Mouse (Mus musculus) left cerebral cortex, postnatal 25 days (tissue): ENCODE data around the gene Acot11. TPM values are rescaled to one million over a fixed set of nuclear protein-coding genes. Genes with fewer than 3 reads are reported as not detected.
"Not testable (repeated sequence)": the region's sequence is repeated elsewhere in the genome, so short reads cannot be mapped to it uniquely, and the experiment has no call there.

Experiments used
- DNase-seq, 2 experiments: peaks; one replicate each; pipeline ENCODE4 v3.0.0; 2022; ENCODE audit warnings: low spot score in 2 of 2, mixed read lengths in 1 of 2
- intact Hi-C: fragments of 180-260 bp; cut with DNase I; formaldehyde crosslinking; loops from one replicate; pipeline ENCODE4 v1.15.1; 2025
- total RNA-seq, 2 experiments: library from RNA; stranded (reverse); gene quantifications; 2 replicates each; pipeline ENCODE4 v1.2.3; 2021

Acot11 gene
- total RNA-seq, 2 experiments from 2014 or later = 39.1 to 53.0 TPM

DNA sequence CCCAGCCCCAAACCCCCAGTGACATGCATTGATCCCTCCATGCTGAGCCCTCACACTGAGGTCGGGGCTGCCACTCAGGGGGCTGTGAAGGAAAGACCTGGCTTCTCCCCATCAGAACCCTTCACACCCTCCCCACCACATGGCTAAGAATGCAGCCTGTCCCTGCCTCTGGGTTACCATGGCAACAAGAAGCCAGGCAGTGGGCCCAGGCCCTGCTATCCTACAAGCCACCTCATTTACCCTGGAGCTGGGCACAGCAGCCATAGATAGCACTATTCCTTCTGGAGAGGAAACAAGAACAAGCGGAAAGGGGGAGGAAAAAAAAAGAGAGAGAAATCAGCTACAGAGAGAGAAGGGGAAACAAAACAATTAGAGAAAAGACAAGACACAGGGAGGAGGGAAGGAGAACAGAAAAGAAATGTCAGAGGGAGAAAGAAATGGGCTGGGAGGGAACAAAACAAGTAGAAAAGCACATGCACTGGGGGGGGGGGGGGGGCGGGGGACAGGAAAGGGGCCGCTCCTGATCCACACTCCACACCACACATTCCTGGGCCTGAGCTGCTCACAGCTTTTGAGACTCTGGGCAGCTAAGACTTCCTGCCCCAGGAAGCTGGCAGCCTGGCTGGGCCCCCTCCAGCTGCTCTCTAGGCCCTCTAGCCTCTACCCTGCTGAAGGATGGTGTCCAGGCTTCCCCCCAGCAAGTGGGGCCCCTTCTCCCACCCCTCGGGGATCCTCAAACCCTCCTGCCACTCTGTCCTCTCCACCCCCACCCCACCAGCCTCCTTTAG lies 18.9 kb downstream of the Acot11 start:
- peak; percentile 72 to 92 for DNase-seq
- intact Hi-C loops = no loop called here

DNA sequence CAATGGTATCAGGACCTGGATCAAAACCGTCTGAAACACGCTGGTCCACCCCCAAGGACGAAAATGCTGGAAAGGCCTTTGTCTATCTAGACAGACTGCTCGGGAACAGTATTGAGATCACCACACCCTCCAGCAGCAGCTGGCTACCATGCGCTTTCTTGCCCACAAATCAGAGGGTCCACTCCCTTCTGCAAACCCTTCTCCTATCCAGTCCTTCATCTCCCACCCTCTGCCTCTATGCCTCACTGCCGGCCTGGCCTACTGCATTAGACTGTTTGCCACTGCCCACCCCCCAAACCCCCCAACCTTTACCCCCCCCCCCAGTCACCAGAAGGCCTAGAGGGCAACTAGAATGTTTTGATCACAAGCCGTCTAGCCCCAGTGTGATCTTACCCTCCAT lies 19.5 kb downstream of the Acot11 start:
- intact Hi-C loops = no loop called here

DNA sequence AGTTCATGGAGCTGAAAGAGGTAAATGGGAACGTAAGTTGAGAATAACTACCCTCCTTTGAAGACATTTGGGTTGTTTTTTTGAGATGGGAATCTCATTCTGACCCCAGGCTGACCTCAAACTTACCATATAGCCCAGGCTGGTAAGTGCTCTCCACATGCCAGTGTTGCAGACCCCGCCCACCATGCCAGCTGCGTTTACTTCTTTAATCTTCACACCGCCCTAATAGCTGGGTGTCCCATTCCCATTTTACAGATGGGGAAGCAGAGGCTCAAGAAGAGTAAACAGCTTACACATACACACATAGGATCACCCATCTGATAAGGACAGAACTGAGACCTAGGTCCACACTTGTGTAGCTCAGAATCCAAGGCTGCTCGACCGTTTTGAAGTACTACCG lies 20.0 kb downstream of the Acot11 start:
- no peak for DNase-seq
- intact Hi-C loops = no loop called here

More for the DNA sequence above, 19.5 kb downstream of the Acot11 start:
- no peak for DNase-seq

DNA sequence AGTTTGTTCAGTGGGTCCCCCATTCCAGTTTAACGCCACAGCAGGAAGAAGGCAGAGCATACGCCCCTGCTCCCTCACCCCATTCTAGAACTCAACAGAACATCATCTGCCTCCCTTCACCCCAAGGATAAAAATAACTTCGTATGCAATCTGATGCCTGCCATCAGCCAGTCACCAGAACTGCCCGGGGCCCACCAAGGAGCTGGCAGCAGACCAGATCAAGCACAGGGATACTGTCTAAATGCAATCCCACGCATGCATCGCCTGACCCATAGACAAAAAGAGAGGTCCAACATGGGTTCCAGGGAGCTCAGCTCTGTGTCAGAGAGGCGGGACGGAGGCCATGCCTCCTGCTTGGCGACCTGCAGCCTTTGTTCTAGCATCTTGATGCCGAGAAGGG lies 21.7 kb downstream of the Acot11 start:
- intact Hi-C loops = no loop called here
- DNase-seq = no peak

DNA sequence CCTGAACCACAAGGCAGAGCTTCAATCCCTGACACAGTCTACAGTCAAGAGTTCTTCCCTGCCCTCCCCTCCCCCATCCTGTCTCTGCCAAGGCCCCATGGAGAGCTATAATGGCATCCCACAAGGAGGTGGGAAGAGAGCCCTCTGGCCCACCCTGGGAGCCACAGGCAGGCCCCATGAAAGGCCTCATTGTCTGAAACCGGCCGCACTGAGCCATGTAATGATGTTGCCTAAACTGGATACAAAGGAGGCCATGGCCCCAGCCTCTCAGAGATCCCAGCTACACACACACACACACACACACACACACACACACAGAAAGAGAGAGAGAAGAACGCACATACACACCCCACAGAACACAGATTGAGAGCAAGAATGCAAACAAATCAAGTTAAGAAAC lies 24.8 kb downstream of the Acot11 start:
- DNase-seq = peak in 1 of 2 experiments; percentile 28
- intact Hi-C loops = no loop called here

DNA sequence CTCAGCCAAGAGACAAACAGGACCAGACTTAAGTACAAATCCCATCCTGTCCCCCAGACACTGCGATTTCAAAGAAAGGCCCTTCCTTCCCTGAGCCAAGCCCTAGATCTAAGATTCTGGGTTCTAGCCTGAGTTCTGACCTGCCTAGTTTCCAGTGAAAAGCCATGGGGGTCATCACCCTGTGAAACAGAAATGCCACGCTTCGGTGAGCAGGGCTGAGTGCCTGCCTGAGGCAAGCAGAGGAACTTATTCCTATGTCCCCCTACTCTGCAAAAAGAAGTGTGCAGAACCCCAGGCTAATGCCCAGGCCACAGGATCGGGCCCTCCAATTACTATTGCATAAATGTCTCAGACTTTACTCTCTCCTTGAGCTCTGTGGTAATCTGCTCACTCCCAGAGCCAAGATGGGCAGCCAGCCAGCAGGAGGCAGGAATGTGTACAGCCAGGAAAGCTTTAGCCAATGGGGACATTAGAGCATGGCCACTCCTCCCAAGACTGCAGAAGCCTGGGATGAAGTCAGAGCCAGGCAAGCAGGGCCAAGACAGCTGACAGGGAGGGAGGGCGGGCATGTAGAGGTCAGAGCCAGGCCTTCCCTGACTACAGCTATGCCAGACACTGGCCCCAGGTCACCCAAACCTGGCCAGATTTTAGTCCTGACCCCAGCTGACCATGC lies 26.5 kb downstream of the Acot11 start:
- DNase-seq = peak; percentile 81 to 93
- intact Hi-C loops = no loop called here

DNA sequence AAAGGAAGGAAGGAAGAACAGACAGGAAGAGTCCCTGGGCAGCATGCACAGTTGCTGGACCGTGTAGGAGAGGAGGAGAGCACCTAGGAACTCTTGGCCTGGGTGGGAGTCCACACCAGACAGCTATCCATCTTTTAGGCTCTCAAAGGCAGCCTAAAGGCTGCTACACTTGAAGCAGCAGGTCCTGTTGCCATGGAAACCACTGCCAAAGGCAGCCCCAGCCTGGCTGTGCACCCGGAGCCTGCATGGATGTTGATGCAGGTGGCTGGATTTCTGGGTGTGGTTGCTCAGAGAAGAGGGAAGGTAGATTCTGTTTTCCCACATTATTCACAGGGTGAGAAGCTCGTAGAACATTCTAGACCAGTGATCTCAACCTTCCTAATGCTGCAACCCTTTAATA lies 27.8 kb downstream of the Acot11 start:
- DNase-seq = peak; percentile 76 to 85
- intact Hi-C loops = no loop called here

DNA sequence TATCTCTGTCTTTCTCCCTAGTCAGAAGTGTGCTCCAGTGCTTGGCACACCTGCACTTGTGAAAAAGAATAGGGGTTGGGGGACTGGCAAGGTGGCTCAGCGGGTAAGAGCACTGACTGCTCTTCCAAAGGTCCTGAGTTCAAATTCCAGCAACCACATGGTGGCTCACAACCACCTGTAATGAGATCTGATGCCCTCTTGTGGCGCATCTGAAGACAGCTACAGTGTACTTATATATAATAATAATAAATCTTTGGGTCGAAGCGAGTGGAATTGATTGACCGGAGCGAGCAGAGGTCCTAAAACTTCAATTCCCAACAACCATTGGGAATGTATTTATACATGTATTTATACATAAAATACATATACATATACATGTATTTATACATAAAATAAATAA lies 29.0 kb downstream of the Acot11 start:
- DNase-seq, intact Hi-C loops: not testable (repeated sequence)

DNA sequence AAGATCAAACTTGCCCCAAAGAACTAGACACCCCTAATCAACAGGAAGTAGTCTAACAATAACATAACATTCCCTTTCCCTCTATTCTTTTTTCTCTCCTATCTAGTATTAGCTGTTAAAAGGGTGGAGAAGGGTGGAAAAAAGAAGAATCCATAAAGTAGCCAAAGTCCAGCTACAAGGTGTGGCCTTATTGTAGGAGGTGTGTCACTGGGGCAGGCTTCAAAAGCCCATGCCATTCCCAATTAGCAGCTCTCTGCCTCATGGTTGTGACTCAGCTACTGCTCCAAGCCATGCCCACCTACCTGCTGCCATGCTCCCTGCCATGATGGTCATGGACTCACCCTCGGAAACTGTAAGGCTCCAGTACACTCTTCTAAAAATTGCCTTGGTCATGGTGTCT lies 32.2 kb downstream of the Acot11 start:
- intact Hi-C loops = no loop called here
- DNase-seq = no peak

DNA sequence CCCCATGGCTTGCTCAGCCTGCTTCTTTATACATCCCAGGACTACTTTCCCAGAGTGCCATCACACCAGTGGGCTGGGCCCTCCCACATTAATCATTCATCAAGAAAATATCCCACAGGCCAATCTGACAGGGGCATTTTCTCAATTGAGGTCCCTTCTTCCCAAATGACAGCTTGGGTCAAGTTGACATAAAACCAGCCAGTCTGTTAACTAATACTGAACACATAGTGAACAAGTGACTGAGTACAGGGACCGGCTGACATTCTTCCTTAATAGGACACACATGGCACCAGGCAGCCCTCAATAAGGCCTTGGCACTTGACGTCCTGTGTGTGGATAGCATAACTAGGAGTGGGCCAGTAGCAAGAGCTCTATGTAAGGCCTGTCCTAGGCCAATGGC lies 35.5 kb downstream of the Acot11 start:
- no peak for DNase-seq
- intact Hi-C loops = no loop called here

DNA sequence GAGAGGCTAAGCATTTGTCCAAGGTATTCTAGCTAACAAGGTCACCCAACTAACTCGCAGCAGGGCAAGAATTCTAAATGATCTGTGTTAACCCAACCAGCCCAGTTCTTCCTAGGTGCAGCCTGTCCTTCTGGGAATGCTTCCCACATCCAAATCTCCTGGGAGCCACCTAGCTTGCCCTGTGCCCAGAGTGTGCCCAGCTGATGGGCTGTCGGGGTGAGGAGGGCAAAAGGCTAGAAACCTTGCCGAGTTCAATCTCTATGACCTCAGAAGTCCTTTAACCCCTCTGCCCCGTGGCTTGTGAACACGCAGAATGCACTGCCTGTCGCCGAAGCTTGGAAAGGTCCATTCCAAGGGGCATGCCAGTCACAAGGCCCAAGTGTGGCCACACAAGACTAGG lies 40.6 kb downstream of the Acot11 start:
- no peak for DNase-seq
- intact Hi-C loops = no loop called here

DNA sequence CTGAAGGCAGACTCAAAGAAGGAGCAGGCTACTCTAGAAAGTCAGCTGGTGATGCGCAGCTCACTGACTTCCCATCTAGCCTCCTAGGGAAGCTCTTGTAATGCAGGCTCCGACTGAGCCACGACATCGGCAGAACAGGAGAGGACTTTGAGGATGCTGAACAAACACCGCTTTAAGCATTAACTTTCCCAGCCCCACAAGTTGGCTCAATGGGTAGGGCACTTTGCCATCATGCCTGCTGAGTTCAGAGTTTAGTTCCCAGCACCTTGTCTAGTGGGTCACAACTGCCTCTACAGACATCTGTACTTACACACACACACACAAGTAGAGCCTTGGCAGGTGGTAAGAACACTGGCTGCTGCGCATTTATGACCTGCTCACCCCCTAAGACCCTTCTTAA lies 53.1 kb downstream of the Acot11 start:
- intact Hi-C loops = no loop called here
- no peak for DNase-seq

DNA sequence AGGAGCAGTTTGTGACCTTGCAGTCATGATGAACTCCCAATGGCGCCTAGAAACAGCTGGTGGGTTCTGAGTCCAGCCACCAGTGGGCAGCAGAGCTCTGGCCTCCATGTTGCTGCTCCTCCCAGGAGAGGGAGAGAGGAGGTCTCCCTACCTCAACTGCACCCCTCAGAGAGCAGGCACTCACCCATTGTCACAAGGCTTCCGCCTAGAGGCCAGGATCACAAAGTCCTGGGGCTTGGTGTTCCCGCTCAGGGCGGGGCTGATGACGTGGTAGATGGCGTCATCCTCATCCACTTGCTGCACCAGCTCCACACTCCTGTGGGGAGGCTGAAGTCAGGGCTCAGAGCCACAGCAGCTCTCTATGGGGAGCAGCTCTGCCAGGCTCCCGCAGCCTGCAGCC lies 55.1 kb downstream of the Acot11 start:
- intact Hi-C loops = no loop called here
- DNase-seq = peak; percentile 71 to 88

DNA sequence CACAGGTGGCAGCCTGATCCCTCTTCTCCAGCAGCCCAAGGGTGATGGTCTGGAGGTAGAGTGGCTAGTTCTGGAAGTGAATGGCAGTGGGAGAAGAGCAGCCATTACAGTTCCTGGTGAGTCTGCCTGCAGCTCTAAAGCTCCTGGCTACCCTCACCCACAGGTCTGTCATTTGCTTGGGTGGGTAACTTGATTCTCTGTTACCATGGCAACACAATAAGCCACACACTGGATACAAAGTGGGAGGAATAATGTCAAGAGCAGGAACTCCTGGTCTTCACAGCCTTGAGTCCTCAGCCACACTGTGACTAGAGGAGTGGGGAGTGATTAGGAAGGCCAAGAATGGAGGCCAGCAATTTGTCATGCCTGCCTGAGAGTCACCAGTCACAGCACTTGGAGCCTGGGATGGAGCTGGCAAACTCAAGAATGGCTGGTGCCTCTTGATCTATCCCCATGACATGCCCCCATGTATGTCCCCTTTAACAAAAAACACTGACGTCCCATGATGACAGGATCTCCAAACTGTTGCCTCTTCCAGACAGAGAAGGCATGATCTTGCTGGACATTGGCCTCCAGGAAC lies 57.7 kb downstream of the Acot11 start:
- DNase-seq = peak in 1 of 2 experiments; percentile 8
- intact Hi-C loops = no loop called here

DNA sequence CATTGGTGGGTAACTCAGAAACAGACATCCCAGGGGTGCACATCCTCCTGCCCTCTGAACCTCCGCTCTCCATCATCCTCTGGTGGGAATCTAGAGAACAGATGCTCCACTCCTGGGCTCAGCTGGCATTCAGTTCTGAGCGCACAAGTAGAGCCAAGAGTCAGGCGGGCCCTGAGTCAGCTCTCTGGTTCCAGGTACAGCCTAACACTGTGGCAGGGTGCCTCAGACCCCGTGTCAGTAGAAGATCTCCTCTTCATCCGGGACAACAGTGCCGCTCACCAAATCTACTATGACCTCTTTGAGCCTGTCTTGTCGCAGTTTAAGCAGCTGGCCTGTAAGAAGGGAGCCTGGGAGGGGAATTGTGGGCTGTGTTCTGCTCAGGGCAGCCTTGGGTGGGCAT lies 58.9 kb downstream of the Acot11 start:
- intact Hi-C loops = no loop called here
- no peak for DNase-seq

DNA sequence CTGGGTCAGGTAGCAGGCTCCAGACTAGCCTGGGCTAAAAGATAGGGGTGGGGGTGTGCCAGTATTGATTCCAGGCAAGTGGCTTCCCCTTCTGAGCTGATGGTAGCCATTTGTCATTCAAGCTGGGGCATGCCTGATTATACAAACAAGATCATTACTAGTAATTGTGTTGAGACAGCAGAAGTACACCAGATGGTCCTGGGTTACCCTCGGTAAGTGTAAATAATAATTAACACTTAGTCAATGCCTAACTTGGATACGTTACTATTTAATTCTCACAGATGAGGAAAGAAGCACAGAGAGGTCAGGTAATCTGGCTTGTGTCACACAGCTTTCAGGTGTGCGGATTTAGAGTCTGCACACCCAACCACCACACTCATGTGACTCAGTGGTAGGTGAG lies 66.9 kb downstream of the Acot11 start:
- intact Hi-C loops = no loop called here
- DNase-seq = no peak

DNA sequence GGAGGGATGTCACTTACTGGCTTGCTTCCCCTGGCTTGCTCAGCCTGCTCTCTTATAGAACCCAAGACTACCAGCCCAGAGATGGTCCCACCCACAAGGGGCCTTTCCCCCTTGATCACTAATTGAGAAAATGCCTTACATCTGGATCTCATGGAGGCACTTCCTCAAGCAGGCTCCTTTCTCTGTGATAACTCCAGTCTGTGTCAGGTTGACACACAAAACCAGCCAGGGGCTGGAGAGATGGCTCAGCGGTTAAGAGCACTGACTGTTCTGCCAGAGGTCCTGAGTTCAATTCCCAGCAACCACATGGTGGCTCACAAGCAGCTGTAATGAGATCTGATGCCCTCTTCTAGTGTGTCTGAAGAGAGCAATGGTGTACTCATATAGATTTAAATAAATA lies 67.9 kb downstream of the Acot11 start:
- intact Hi-C loops, DNase-seq: not testable (repeated sequence)

DNA sequence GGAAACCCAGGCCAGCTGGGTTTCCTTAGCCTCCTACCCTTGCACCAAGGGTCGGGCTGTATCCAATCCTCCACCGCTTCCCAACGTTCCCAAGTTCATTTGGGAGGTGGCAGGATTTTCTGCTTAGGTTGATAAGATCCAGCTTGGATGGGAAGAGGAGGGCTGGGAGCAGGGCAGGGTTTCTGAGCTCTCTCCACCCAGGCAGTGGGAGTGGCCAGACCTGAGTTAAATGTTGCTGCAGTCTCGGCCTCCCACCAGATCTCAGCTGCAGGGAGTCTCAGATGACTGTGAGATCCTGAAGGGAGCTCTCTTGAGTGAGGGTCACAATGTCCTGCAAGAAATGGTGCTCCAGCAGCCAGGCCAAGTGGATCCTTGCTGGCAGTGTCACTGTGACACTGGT lies 71.2 kb downstream of the Acot11 start, which contains the start of gene Fam151a:
TSS of gene Fam151a (plus strand) at position 254 of the 400 bp plus-strand sequence.
- intact Hi-C loops = no loop called here
- no peak for DNase-seq

DNA sequence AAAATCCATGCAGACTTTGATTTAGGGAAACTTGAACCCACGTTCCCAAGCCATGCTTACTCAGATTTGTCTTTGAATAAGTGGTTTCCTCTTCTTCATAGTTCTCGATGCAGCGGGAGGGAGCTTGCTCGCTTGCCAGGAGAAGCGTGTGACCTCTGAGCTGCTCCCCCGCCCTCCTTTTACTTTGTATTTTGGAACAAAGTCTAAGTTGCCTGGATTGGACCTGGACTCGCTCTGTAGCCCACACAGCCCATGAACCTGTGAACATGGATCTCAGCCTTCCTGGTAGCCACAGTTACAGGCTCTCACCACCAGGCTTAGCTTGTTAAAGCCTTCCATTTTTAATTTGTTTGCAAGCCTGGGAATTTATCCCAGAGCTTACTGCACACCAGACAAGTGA lies 74.0 kb downstream of the Acot11 start, which contains the start of gene Mroh7:
TSS of gene Mroh7 (minus strand) at position 112 of the 400 bp plus-strand sequence.
- no peak for DNase-seq
- intact Hi-C loops = no loop called here

DNA sequence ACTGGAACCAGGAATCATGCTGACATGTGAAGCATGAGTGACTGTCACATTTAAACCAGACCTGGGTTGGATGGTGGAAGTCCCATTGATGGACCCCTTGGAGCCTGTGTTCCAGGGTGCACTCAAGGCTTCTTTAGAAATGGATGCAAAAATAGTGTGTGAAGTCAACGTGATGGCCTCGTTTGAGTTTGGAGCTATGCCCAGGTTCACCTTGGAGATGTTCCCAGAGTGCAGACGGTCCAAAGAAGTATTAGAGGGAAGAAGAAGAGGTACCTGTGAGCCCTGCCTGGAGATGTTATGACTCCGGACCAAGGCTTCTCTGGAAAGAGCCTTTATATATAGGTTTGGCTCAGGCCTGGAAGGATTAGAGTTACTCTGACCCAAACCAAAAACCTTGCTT lies 84.2 kb downstream of the Acot11 start:
- no peak for DNase-seq
- intact Hi-C loops = no loop called here

DNA sequence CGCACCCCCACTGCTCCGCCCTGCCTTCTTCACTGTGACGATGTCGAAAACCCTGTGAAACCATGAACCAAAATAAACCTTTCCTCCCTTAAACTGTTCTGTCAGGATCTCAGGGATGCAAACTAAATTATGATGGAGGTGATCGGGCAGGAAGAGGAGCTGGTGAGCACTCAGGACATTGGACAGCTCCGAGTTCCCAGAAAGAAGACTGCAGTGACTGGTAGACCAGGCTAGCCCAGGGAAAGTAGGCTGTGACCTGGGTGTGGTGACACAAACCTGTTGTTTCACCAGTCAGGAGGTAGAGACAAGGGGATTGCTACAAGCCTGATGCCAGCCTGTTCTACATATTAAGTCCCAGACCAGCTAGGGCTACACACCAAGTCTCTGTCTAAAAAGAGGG lies 91.2 kb downstream of the Acot11 start:
- DNase-seq = no peak
- intact Hi-C loops = no loop called here
